Mouse (Mus musculus) liver, adult 2 months (tissue): ENCODE measurements around the gene Vps13a. TPM values are rescaled to one million over a fixed set of nuclear protein-coding genes. Genes with fewer than 3 reads are reported as not detected.
"Not testable (repeated sequence)": the region's sequence is repeated elsewhere in the genome, so short reads cannot be mapped to it uniquely, and the experiment has no call there.

ENCODE experiments used
- DNase-seq: peaks from one replicate; pipeline ENCODE4 v3.0.0-alpha.2; 2011; ENCODE audit warnings: low read depth, low spot score; ENCODE audit errors: extremely low read depth
- H3K27ac ChIP-seq: fragments of 200-500 bp; replicated peaks from 2 replicates; pipeline ENCODE4 v1.5.1; 2012; ENCODE audit warnings: low read depth, mild to moderate bottlenecking, control low read depth, inconsistent platforms, low read length; ENCODE audit not compliant: insufficient read depth
- H3K27me3 ChIP-seq: fragments of 200-500 bp; 2 replicates; pipeline ENCODE4 v1.6.1; 2012; ENCODE audit warnings: mild to moderate bottlenecking, moderate library complexity, low read length, inconsistent platforms; ENCODE audit not compliant: control insufficient read depth, insufficient read depth
- H3K36me3 ChIP-seq: fragments of 200-500 bp; 2 replicates; pipeline ENCODE4 v1.6.1; 2012; ENCODE audit warnings: low read length, inconsistent platforms; ENCODE audit not compliant: control insufficient read depth, insufficient read depth
- H3K4me1 ChIP-seq: fragments of 200-500 bp; 2 replicates; pipeline ENCODE4 v1.6.1; 2011; ENCODE audit warnings: low read length; ENCODE audit not compliant: control insufficient read depth, insufficient read depth
- H3K4me3 ChIP-seq: fragments of 200-500 bp; 2 replicates; pipeline ENCODE4 v1.5.1; 2011; ENCODE audit warnings: low read depth, mild to moderate bottlenecking, control low read depth, low read length, moderate library complexity; ENCODE audit not compliant: insufficient read depth
- H3K79me2 ChIP-seq: fragments of 200-500 bp; 2 replicates; pipeline ENCODE4 v1.6.1; 2012; ENCODE audit warnings: inconsistent platforms, mild to moderate bottlenecking, low read length, moderate library complexity; ENCODE audit not compliant: control insufficient read depth, insufficient read depth
- H3K9ac ChIP-seq: fragments of 200-500 bp; 2 replicates; pipeline ENCODE4 v1.6.1; 2012; ENCODE audit warnings: low read depth, mild to moderate bottlenecking, control low read depth, inconsistent platforms, low read length
- CTCF ChIP-seq: fragments of 200-500 bp; IDR thresholded peaks from 2 replicates; pipeline ENCODE4 v1.5.1; 2011; ENCODE audit warnings: low read depth, low read length, control low read depth
- POLR2A ChIP-seq: fragments of 200-500 bp; IDR thresholded peaks from 2 replicates; pipeline ENCODE4 v1.6.1; 2011; ENCODE audit warnings: low read length, control low read depth; ENCODE audit not compliant: insufficient read depth; ENCODE audit errors: extremely low read depth
- WGBS: fragments of 180-500 bp; shearing (Covaris S2); methylation state at CpG from one replicate; pipeline ENCODE4 v1.1.7; 2018; 5-methylcytosine and 5-hydroxymethylcytosine counted together
- polyA plus RNA-seq: library from polyadenylated mRNA; depleted of rRNA; stranded (reverse); fragments of >200 nt; gene quantifications from 2 replicates; pipeline ENCODE4 v1.2.3, GENCODE M21; 2012
- total RNA-seq: library from RNA; depleted of rRNA; stranded (reverse); fragments of >200 nt; gene quantifications from 2 replicates; pipeline ENCODE4 v1.2.3, GENCODE M21; 2014

Vps13a gene
- total and polyA plus RNA-seq, 2 experiments = 1.1 to 30.8 TPM

DNA sequence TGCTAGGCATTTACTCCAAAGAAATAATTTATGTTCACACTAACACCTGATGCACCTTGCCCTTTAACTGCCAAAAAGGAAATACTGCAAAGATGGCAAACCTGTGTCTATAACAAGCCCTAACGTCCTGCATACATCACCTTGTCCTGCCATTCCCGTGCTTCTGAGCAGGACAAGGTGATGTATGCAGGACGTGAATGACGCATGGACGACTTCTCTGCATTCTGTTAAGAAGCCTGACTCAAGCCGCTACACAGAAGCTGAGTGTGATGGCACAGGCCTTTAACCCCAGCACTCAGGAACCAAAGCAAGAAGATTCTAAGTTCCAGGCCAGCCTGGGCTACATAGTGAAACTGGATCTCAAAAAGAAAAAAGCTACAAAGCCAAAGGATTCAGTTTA is 2.2 kb downstream of the Vps13a start:
- 88% methylated on average over 6 of the region's 6 CpGs for WGBS
- Histone ChIP-seq H3K9ac (no peak overlapping the region), H3K79me2 (peaks cover 23% of the 10 kb centered on the region; the same call in 1 of the 2 replicates), H3K4me3 (no peak overlapping the region), H3K27me3 (no peaks in the 10 kb centered on the region), H3K27ac (no peak overlapping the region), H3K4me1 (peaks cover 7% of the 10 kb centered on the region), H3K36me3 (no peaks in the 10 kb centered on the region)
- TF ChIP-seq POLR2A (no peak), CTCF (no peak)
- DNase-seq = no peak

DNA sequence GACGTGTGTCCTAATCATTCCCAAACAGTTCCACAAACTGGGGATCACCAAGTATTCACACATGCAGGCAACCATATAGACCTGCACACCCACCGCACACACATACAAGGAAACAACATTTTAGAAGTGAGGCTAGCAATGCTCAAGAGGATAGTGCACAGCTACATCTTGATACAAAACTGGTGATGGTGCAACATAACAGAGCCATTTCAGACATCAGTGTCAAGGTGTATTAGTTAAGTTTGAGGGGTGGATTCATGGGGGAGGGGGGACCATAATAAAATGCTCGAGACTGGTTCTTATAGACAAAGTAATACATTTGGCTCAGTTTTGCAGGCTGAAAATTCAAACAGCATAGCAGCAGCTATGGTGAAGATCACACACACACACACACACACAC is 2.8 kb downstream of the Vps13a start:
- Histone ChIP-seq H3K4me3 (no peak overlapping the region), H3K79me2 (peaks cover 26% of the 10 kb centered on the region; the same call in 1 of the 2 replicates), H3K9ac (no peak overlapping the region), H3K27me3 (no peaks in the 10 kb centered on the region), H3K36me3 (no peaks in the 10 kb centered on the region), H3K27ac (no peak overlapping the region), H3K4me1 (peaks cover 11% of the 10 kb centered on the region)
- TF ChIP-seq CTCF (no peak), POLR2A (no peak)
- 83% methylated on average over 3 of the region's 3 CpGs for WGBS
- DNase-seq = no peak

DNA sequence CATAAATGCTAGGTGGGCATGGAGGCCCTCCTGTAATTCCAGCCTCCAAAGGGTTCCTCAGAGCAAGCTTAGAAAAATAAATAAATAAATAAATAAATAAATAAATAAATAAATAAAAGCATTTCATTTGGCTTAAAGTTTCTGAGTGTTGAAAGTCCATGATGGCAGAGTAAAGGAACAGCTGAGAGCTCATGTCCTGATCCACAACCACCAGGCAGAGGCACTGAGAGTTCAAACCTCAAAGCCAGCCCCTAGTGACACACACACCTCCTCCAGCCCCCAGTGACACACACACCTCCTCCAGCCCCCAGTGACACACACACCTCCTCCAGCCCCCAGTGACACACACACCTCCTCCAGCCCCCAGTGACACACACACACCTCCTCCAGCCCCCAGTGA is 3.3 kb downstream of the Vps13a start:
- H3K27ac ChIP-seq, H3K4me3 ChIP-seq, H3K9ac ChIP-seq, H3K36me3 ChIP-seq, H3K27me3 ChIP-seq, DNase-seq: not testable (repeated sequence)
- Histone ChIP-seq H3K79me2 (peaks cover 27% of the 10 kb centered on the region; the same call in 1 of the 2 replicates), H3K4me1 (peaks cover 11% of the 10 kb centered on the region)

DNA sequence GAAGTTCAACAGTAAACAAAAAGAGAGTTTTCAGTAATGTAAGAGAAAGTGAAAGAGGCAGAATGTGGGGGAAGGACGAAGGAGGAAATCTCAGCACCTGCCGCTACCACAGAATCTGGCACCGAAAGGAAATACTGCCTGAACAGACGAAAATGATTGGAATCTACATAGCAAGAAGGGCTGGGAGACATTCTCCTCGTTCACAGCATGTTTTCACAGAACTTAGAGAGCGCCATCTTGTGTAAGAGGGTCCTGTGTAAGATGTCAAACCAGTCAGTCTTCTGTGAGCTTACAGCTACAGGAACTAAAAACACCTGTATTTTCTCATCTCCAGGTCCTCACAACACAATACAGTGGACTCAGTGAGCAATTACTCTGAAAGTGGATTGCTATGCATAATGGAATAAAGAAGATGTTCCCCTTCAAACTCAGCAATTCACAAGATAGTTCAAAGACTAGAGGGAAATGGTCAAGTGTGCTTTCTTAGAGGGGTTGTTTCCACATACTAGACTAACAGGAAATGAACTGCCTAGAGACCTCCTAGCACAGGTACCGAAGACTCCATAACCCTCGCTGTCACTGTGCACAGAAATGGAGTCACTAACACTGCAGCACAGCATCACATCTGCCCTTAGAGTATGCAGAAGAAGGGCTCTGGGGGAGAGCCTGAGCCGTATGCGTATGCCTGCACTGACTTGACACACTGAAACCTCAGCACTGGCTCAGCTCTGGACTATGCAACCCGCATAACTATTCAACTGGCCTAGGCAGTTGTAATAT is 7.3 kb downstream of the Vps13a start:
- Histone ChIP-seq H3K4me1 (peaks cover 4% of the 10 kb centered on the region), H3K9ac (no peak overlapping the region), H3K79me2 (peaks cover 25% of the 10 kb centered on the region; the same call in 1 of the 2 replicates), H3K4me3 (peak overlapping the region; percentile 49), H3K27me3 (no peaks in the 10 kb centered on the region), H3K36me3 (no peaks in the 10 kb centered on the region), H3K27ac (no peak overlapping the region)
- TF ChIP-seq CTCF (no peak), POLR2A (no peak)
- DNase-seq = peak; percentile 9
- 62% methylated on average over 11 of the region's 11 CpGs for WGBS

DNA sequence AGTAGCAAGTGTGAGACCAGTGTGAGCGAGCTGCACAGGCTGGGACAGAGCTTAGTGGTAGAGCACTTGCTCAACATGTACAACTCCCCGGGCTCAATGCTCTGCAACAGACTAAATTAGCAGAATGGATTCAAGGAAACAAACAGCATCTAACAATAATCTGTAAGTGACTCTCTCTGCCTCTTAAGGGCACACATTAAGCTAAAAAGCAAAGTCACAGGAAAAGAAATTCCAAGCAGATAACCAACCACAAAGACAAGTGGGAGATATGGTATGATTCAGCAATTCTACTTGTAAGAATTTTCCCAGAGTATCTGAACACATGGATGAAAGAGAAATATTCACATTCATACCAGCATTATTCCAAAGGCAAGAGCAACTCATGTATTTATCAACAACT is 13.3 kb downstream of the Vps13a start:
- H3K9ac ChIP-seq = no peak overlapping the region
- no peak overlapping the region for H3K27ac ChIP-seq

DNA sequence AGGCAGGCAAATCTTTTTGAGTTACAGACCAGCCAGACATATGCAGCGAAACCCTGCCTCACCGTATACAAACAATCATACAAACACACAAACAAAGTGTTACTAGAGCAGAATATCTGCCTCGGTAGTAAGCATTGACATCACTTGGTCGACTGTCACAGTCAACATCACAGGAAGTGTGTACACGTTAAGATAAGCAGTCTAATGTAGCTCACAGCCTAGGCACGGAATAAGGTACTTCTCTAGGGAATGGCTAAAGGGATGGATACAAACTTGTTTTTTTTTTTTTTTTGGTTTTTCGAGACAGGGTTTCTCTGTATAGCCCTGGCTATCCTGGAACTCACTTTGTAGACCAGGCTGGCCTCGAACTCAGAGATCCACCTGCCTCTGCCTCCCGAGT is 23.3 kb downstream of the Vps13a start:
- not testable (repeated sequence) for H3K4me3 ChIP-seq, H3K27me3 ChIP-seq, H3K9ac ChIP-seq, H3K27ac ChIP-seq, H3K4me1 ChIP-seq, DNase-seq, H3K79me2 ChIP-seq
- peaks cover 12% of the 10 kb centered on the region for H3K36me3 ChIP-seq
- WGBS = 89% methylated on average over 9 of the region's 9 CpGs

More for the DNA sequence above, 13.3 kb downstream of the Vps13a start:
- DNase-seq = no peak
- TF ChIP-seq CTCF (no peak), POLR2A (no peak)
- no peaks in the 10 kb centered on the region for H3K27me3 ChIP-seq
- H3K79me2 ChIP-seq = peaks cover 1% of the 10 kb centered on the region; the same call in 1 of the 2 replicates
- H3K4me3 ChIP-seq = no peak overlapping the region
- no peaks in the 10 kb centered on the region for H3K36me3 ChIP-seq
- 78% methylated on average over 2 of the region's 2 CpGs for WGBS
- no peaks in the 10 kb centered on the region for H3K4me1 ChIP-seq
